Mouse (Mus musculus): ENCODE measurements around the gene Dlx3. TPM values are rescaled to one million over a fixed set of nuclear protein-coding genes. Genes with fewer than 3 reads are reported as not detected.

The Dlx3 gene
- total and polyA plus RNA-seq, 2 experiments from 2014 or later, result not detected

DNA sequence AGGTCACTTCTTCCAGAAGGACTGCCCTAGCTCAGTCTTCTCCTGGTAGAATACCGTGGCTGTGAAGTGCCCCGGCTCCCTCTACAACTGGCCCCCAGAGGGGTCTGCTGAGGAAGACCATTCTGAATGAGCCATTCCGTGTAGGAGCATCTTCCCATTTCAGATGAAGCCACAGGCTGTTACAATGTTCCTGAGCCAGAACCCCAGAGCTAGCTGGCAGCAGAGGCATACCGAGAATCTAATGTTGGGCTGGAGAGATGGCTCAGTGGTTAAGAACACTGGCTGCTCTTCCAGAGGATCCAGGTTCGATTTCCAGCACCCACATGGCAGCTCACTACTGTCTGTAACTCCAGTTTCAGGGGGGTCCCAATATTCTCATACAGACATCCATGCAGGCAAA, 20.0 kb downstream of the Dlx3 start:
- no peak for TF ChIP-seq EP300 (IDR thresholded peaks at IDR 0.05; ENCODE audit: low read depth)
- no peak for TF ChIP-seq CTCF (IDR thresholded peaks at IDR 0.05; ENCODE audit: low read depth)
- DNase-seq (ENCODE audit: low spot score) (no peak), ATAC-seq (ENCODE audit: insufficient read depth, low read depth) (no peak)
- no peak overlapping the region for H3K27ac ChIP-seq (ENCODE audit: low read depth)
- H3K27me3 ChIP-seq (ENCODE audit: control insufficient read depth, insufficient read depth, low read length), result peaks cover 87% of the 10 kb centered on the region
- H3K36me3 ChIP-seq (replicated peaks; ENCODE audit: control insufficient read depth, insufficient read depth, low read length), result no peaks in the 10 kb centered on the region
- no peak overlapping the region for H3K4me3 ChIP-seq (ENCODE audit: low read depth, low read length)
- no peak overlapping the region for H3K4me2 ChIP-seq (ENCODE audit: low read depth, low read length)
- WGBS, result 57% methylated on average over 5 of the region's 5 CpGs
- H3K9ac ChIP-seq (replicated peaks; ENCODE audit: low read depth, low read length), result no peak overlapping the region
- no peaks in the 10 kb centered on the region for H3K4me1 ChIP-seq (ENCODE audit: control insufficient read depth, insufficient read depth)
- H3K9me3 ChIP-seq (replicated peaks; ENCODE audit: control insufficient read depth, low read length), result no peaks in the 10 kb centered on the region

DNA sequence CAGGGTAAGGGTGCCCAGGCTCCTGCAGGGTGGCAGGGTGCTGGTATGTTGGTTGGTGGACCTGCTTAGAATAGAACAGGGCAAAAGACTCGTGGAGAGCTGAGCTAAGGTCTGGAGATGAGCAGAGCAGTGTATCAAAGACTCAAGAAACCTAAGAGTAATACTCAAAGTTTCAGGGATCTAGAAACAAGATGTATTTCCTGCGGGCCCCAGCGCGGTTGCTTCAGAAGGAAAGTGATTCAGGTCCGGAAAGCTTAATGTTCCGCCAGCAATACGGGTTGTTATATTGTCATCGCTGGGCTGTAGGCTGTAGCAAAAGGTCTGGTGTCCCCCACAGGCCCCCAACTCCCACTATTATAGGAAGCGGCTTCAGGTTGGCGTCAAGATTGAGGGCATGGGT, 22.3 kb downstream of the Dlx3 start:
- Histone ChIP-seq H3K9me3 (replicated peaks; ENCODE audit: control insufficient read depth, low read length) (no peaks in the 10 kb centered on the region), H3K27me3 (ENCODE audit: control insufficient read depth, insufficient read depth, low read length) (peaks cover 100% of the 10 kb centered on the region), H3K27ac (ENCODE audit: low read depth) (no peak overlapping the region), H3K4me1 (ENCODE audit: control insufficient read depth, insufficient read depth) (peaks cover 11% of the 10 kb centered on the region), H3K36me3 (replicated peaks; ENCODE audit: control insufficient read depth, insufficient read depth, low read length) (no peaks in the 10 kb centered on the region), H3K9ac (replicated peaks; ENCODE audit: low read depth, low read length) (no peak overlapping the region), H3K4me3 (ENCODE audit: low read depth, low read length) (no peak overlapping the region), H3K4me2 (ENCODE audit: low read depth, low read length) (no peak overlapping the region)
- ATAC-seq (ENCODE audit: insufficient read depth, low read depth) (no peak), DNase-seq (ENCODE audit: low spot score) (no peak)
- no peak for TF ChIP-seq EP300 (IDR thresholded peaks at IDR 0.05; ENCODE audit: low read depth)
- TF ChIP-seq CTCF (IDR thresholded peaks at IDR 0.05; ENCODE audit: low read depth), result no peak
- WGBS, result 14% methylated on average over 10 of the region's 10 CpGs

DNA sequence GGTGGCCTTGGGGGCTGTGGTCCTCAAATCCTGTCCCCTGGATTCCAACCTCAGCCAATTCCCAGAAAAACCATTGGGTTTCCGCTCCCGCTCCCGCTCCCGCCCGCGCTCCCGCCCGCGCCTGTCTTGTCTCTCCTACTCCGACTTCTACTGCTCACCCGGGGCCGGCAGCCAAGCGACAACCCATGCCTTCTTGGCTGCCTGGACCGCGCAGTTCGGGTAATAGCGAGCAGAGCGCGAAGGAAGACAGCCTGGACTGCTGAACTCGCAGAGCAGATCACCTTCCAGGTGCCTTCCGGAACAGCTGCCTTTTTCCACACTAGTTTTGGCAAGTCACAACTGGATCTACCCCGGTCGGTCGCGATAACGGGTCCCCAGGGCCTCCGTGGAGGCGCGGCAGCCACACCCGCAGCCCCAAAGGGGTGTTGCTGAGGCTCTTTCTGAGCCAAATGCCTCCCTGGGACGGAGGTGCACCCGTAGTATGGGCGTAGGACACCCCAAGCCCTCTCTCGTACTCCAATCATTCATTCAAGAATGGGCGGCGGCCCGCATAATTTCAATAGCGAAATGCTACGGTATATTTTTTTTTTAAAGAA, 23.2 kb downstream of the Dlx3 start:
- WGBS, result 3% methylated on average over 39 of the region's 39 CpGs
- Histone ChIP-seq H3K36me3 (replicated peaks; ENCODE audit: control insufficient read depth, insufficient read depth, low read length) (no peaks in the 10 kb centered on the region), H3K4me1 (ENCODE audit: control insufficient read depth, insufficient read depth) (peaks cover 11% of the 10 kb centered on the region), H3K27ac (ENCODE audit: low read depth) (no peak overlapping the region), H3K4me2 (ENCODE audit: low read depth, low read length) (0 out of 2 replicates have a peak overlapping the region, but pooled peaks have one; percentile 1), H3K9me3 (replicated peaks; ENCODE audit: control insufficient read depth, low read length) (no peaks in the 10 kb centered on the region), H3K9ac (replicated peaks; ENCODE audit: low read depth, low read length) (no peak overlapping the region), H3K4me3 (ENCODE audit: low read depth, low read length) (peak overlapping the region; percentile 26), H3K27me3 (ENCODE audit: control insufficient read depth, insufficient read depth, low read length) (peaks cover 100% of the 10 kb centered on the region)
- ATAC-seq (ENCODE audit: insufficient read depth, low read depth) (no peak), DNase-seq (ENCODE audit: low spot score) (no peak)
- TF ChIP-seq EP300 (IDR thresholded peaks at IDR 0.05; ENCODE audit: low read depth) (no peak), CTCF (IDR thresholded peaks at IDR 0.05; ENCODE audit: low read depth) (no peak)

DNA sequence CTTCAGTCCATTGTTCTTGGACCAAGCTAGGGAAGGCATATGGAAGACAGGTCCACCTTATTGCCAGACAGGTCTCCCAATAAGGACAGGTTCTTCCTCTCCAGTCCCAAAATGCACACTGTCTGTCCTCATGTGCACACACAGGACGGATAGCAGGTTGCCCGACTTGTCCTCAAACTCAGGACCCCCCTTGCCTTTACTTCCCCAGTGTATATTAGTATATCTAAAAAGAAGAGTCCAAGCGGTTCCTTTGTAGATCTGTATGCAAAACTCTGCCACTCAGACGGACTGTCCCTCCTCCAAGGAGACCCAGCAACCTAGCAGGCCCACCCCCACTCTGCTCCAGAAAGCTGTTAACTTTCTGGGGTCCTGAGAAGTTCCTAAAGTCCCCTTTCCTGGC, 23.7 kb downstream of the Dlx3 start:
- Histone ChIP-seq H3K4me2 (ENCODE audit: low read depth, low read length) (no peak overlapping the region), H3K4me3 (ENCODE audit: low read depth, low read length) (0 out of 2 replicates have a peak overlapping the region, but pooled peaks have one; percentile 26), H3K36me3 (replicated peaks; ENCODE audit: control insufficient read depth, insufficient read depth, low read length) (no peaks in the 10 kb centered on the region), H3K9me3 (replicated peaks; ENCODE audit: control insufficient read depth, low read length) (no peaks in the 10 kb centered on the region), H3K27ac (ENCODE audit: low read depth) (no peak overlapping the region), H3K4me1 (ENCODE audit: control insufficient read depth, insufficient read depth) (peaks cover 11% of the 10 kb centered on the region), H3K9ac (replicated peaks; ENCODE audit: low read depth, low read length) (no peak overlapping the region), H3K27me3 (ENCODE audit: control insufficient read depth, insufficient read depth, low read length) (peaks cover 100% of the 10 kb centered on the region)
- no peak for DNase-seq (ENCODE audit: low spot score)
- no peak for TF ChIP-seq CTCF (IDR thresholded peaks at IDR 0.05; ENCODE audit: low read depth)
- TF ChIP-seq EP300 (IDR thresholded peaks at IDR 0.05; ENCODE audit: low read depth), result no peak
- WGBS, result 14% methylated on average over 4 of the region's 4 CpGs
- no peak for ATAC-seq (ENCODE audit: insufficient read depth, low read depth)

DNA sequence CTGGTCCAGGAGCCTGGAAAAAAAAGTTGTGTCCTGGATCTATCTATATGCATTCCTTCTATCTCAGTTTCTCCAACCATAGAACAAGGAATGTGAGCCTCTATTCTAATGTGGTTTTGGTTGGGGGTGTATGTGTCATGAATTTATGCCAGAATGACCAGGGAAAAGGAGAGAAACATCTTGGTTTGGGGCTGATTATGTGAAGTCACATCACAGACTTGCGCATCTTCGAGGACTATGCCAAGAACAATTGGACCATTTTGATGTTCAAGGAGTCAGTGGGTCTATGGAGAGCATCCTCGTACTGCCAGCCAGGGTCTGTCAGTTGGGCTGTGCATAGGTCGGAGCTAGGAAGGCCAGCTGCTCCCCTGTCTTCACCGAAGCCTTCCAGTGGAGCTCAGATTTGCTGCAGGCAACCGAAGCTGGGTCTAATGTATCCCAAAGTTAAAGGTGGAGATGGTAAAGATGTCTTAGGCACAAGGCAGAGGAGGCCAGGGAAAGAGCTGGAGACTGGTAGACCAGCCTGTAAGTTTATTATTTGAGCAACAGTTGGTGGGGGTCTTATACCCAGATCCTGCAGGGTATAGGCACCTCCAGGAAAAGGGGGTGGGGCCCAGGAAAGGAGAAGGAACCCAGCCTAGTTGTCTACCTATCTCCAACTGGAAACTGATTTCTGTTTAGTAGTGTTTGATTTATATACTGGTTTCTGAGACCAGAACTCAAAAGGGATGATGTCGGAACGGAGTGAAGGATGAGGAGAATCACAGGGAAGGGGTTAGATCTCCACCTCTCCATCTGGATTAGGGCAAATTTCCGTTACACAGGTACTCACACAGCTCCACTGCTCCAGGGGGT, 24.4 kb downstream of the Dlx3 start:
- DNase-seq (ENCODE audit: low spot score) (no peak), ATAC-seq (ENCODE audit: insufficient read depth, low read depth) (no peak)
- H3K4me1 ChIP-seq (ENCODE audit: control insufficient read depth, insufficient read depth), result peaks cover 11% of the 10 kb centered on the region
- H3K9ac ChIP-seq (replicated peaks; ENCODE audit: low read depth, low read length), result no peak overlapping the region
- 15% methylated on average over 9 of the region's 9 CpGs for WGBS
- H3K27ac ChIP-seq (ENCODE audit: low read depth), result no peak overlapping the region
- H3K4me3 ChIP-seq (ENCODE audit: low read depth, low read length), result peak overlapping the region; percentile 52
- peaks cover 100% of the 10 kb centered on the region for H3K27me3 ChIP-seq (ENCODE audit: control insufficient read depth, insufficient read depth, low read length)
- H3K9me3 ChIP-seq (replicated peaks; ENCODE audit: control insufficient read depth, low read length), result no peaks in the 10 kb centered on the region
- H3K36me3 ChIP-seq (replicated peaks; ENCODE audit: control insufficient read depth, insufficient read depth, low read length), result no peaks in the 10 kb centered on the region
- H3K4me2 ChIP-seq (ENCODE audit: low read depth, low read length), result peak overlapping the region; percentile 68; the same call in 1 of the 2 replicates
- no peak for TF ChIP-seq EP300 (IDR thresholded peaks at IDR 0.05; ENCODE audit: low read depth)
- no peak for TF ChIP-seq CTCF (IDR thresholded peaks at IDR 0.05; ENCODE audit: low read depth)

Data from heart, postnatal 0 days (tissue).